Mouse (Mus musculus) small intestine, adult 10 weeks (tissue): ENCODE data around the gene Gm11238. TPM values are rescaled to one million over a fixed set of nuclear protein-coding genes. Genes with fewer than 3 reads are reported as not detected.

ENCODE experiments used
- polyA plus RNA-seq: library from polyadenylated mRNA; stranded (reverse); fragments of 350-450 nt; fragmentation: Illumina TruSeq; extraction: RNeasy Lipid Tissue Mini Kit (QIAGEN cat#74804); gene quantifications from one replicate; pipeline ENCODE4 v1.2.3, GENCODE M21; 2014; ENCODE audit warnings: low replicate concordance

Gene Gm11238
- not detected for polyA plus RNA-seq

GRCm38 (mm10) chr4:73607581-73607980 lies at the start of gene Gm11238:
Gene Gm11238, plus strand, starts transcription at chr4:73607881.

GRCm38 (mm10) chr4:73622684-73623083 lies 15.0 kb downstream of the Gm11238 start, which contains the start of gene Gm11237:
Gene Gm11237, plus strand, starts transcription at chr4:73622984.

GRCm38 (mm10) chr4:73637821-73638220 lies 30.1 kb downstream of the Gm11238 start, which contains the start of gene Gm11236:
Gene Gm11236, plus strand, starts transcription at chr4:73638121.

GRCm38 (mm10) chr4:73668054-73668453 lies 60.4 kb downstream of the Gm11238 start, which contains the start of gene Gm11239:
Gene Gm11239, plus strand, starts transcription at chr4:73668354.

GRCm38 (mm10) chr4:73683216-73683615 lies 75.5 kb downstream of the Gm11238 start, which contains the start of gene Gm428:
Gene Gm428, plus strand, starts transcription at chr4:73683516.

Other genes starting within 250 kb of the Gm11238 start
- gene Gm11487, start 202.8 kb upstream of the Gm11238 start, polyA plus RNA-seq = not detected
- not detected for gene Gm11237, start 15.1 kb downstream of the Gm11238 start, polyA plus RNA-seq
- gene Gm11236, start 30.2 kb downstream of the Gm11238 start, polyA plus RNA-seq = not detected
- not detected for gene Gm11239, start 60.5 kb downstream of the Gm11238 start, polyA plus RNA-seq
- not detected for gene Gm428, start 75.6 kb downstream of the Gm11238 start, polyA plus RNA-seq
- gene Rasef, start 183.1 kb downstream of the Gm11238 start, polyA plus RNA-seq = 26.7 TPM